Mouse (Mus musculus) thymus, postnatal 4 days (tissue): ENCODE results near the gene Zbtb17.

Experiments used
- DNase-seq: peaks from one replicate; pipeline ENCODE4 v3.0.0; 2021

Zbtb17 gene

GRCm38 (mm10) chr4:141460481-141460880, 16.0 kb downstream of the Zbtb17 start:
- DNase-seq: no peak

GRCm38 (mm10) chr4:141461088-141461487, 16.6 kb downstream of the Zbtb17 start:
- DNase-seq: no peak

GRCm38 (mm10) chr4:141461576-141461975, 17.1 kb downstream of the Zbtb17 start:
- DNase-seq: no peak

GRCm38 (mm10) chr4:141463472-141463871, 19.0 kb downstream of the Zbtb17 start:
- no peak for DNase-seq

GRCm38 (mm10) chr4:141464722-141465121, 20.3 kb downstream of the Zbtb17 start:
- DNase-seq: no peak

- peak; percentile 7 for DNase-seq
Observed at GRCm38 (mm10) chr4:141465512-141466288, 21.2 kb downstream of the Zbtb17 start.

DNA sequence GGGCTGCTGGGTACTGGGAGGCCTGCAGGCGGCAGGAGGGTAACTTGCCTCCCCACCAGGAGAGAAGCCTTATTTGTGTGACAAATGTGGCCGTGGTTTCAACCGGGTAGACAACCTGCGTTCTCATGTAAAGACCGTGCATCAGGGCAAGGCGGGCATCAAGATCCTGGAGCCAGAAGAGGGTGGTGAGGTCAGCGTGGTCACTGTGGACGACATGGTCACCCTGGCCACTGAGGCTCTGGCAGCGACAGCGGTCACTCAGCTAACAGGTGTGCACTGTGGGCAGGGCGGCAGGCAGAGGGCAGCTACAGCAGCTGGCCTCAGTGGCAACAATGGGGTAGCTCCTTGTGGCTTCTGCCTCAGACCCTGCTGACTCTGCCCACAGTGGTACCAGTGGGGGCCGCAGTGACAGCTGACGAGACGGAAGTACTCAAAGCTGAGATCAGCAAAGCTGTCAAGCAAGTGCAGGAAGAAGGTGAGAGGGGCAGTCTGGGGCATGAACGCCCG, 21.9 kb downstream of the Zbtb17 start:
- peak; percentile 7 for DNase-seq

- peak; percentile 16 for DNase-seq
Observed at GRCm38 (mm10) chr4:141466844-141467580, 22.6 kb downstream of the Zbtb17 start.

DNA sequence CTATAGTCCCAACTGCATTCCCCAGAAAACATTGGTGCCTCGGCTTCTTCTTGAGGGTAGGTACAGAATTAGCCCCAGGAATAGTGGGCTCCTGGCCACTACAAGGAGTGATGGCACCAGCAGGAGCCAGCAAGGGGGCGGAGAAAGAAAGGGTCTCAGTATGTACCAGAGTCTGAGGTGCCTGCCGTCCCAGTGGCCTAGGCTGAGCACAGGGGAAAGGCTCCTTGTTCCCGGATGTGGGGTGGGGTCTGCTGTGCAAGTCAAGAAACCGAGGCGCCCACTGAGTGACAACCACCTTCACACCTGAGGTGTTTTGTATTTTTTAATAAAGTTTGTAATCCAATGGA, 23.1 kb downstream of the Zbtb17 start:
- peak; percentile 10 for DNase-seq

- no peak for DNase-seq
Observed at GRCm38 (mm10) chr4:141468576-141468975, 24.1 kb downstream of the Zbtb17 start.

DNA sequence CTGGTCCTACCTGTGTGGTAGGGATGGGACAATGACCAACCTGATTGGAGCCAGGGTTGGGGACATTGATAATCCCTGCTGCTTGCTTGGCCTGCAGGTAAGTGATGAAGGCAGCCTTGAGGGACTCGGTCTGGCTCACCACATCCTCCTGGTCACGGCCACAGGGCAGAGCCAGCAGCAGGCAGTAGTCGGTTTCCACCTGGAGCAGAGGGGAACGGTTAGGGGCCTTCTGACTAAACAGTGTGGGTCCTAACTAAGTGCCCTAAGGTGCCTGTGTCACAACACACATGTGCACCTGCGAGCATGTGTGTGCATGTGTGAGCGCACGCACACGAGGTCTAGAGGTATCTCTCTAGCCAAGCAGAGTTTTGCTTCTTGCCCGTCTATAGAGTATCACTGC, 24.9 kb downstream of the Zbtb17 start:
- no peak for DNase-seq

DNA sequence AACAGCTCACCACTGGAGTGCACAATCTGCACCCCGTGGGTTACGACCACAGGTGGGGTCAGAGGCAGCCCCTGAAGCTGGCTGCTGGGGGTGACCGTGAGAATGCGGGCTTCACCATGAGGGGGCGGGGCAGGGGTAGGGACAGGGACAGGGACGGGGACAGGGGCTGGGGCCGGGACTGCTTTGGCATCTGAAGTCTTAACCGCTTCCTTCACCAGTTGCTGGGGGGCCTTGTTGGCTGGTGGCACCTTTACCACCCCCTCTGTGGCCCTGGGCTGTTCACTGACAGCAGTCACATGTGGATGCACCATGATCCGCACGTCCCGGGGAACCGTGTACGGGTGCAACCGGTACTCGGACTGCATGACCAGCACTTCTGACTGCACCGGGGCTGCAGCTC, 27.0 kb downstream of the Zbtb17 start:
- DNase-seq: no peak

DNA sequence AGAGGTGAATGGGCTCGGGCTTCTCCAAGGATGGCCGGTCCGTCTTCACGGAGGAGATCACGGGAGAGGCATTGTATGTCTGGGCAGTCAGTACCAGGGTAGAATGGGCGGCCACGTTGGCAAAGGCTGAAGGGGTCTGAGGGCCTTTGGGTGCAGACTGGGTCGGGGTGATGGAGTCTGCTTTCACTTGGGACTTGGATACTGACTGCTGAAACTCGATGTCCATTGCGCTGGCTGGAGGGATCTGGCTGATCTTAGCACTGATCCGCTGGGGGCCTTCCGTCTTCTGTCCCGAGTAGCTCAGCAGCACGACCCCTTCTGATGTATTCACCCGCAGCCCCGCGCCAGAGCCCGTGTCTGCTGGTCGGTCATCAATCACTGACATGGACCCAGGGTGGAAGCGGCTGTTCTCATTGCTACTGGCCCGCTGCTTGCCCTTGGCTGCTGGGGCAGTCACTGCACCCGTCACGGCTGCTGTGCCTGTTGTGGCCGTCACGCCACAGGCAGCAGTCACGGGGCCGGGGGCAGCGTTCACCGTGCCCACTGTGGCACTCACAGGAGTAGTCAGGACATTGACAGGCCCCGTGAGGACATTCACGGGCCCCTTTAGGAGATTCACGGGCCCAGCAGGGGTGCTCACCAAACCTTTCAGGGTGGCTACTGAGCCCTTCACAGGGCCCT, 28.3 kb downstream of the Zbtb17 start:
- no peak for DNase-seq

DNA sequence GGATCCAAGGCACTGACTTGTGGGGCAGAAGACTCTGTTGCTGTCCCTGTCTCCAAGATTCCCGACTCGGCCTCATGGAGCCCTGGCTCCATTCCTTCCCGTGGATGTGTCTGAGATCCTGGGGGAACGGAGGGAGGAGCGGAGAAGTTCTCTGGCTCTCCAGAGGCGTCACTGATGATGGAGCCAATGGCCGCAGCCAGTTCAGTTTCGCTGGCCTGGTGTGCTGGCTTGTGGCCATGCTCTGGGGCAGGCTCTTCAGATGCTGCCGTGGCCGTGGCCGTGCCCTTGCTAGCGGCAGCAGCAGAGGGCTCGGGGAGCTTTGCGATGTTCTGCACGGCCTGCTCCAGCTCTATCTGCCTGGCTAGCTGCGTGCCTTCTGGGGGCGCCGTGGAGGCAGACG, 30.0 kb downstream of the Zbtb17 start:
- no peak for DNase-seq

GRCm38 (mm10) chr4:141477681-141478102, 33.2 kb downstream of the Zbtb17 start:
- DNase-seq: no peak

GRCm38 (mm10) chr4:141478225-141478624, 33.8 kb downstream of the Zbtb17 start:
- DNase-seq: no peak

GRCm38 (mm10) chr4:141478794-141479193, 34.3 kb downstream of the Zbtb17 start:
- no peak for DNase-seq

GRCm38 (mm10) chr4:141479411-141479810, 35.0 kb downstream of the Zbtb17 start:
- DNase-seq: no peak

DNA sequence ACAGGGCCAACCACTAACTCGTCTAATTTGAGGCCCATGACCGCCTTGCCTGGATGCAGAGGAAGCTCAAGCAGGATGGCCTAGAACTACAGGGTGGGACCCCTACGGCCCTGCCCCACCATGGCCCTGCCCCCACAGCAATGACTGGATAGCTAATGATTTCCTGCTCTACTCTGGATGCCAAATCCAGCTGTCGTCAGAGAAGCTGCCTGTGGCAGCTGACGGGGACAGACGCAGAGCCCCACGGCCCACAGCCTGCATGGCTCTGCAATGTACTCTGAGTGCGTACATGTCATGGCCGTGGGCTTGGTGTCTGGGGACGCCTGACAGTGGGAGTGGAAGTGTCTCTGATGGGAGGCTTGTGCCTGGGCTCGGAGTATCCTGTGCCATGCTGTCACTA, 39.6 kb downstream of the Zbtb17 start:
- no peak for DNase-seq

GRCm38 (mm10) chr4:141487581-141487980, 43.1 kb downstream of the Zbtb17 start:
- DNase-seq: no peak

- peak; percentile 75 for DNase-seq
Observed at GRCm38 (mm10) chr4:141488670-141489069, 44.2 kb downstream of the Zbtb17 start.

DNA sequence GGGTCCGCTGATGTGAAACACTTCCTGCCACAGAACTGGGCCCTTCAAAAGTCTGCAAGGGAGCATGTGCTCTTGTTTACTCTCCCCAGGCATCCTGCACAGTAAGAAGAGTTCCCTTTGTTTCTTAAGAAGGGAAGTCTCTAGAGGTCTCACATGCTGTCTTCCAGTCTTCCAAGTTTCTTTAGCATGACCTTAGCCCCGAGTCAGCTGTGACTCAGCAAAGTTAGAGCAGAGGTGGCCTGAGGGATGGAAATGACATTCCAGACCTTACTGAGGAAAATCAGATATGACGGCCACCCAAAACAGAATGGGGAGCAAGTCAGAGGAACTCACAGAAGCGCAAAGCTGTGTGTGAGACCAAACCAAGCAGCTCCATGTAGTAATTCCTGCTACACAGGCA, 56.2 kb downstream of the Zbtb17 start:
- no peak for DNase-seq

DNA sequence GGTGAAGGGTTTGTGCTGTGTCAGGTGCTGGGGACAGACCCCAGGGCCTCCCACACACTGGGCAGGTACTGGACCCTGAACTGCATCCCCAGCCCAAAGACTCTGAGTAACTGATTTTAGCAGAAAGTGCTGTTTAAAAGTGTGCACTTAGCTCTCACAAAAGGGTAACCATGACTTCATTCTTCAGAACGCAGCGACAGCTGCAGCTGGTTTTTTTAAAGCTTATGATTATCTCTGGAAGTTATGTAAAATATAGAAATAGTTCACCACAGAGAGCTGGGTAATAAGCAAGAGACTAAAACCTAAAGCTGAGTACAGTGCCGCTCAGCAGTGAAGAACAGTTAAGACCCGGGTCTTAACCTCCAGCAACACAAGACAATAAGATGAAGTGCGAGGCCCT, 56.6 kb downstream of the Zbtb17 start:
- no peak for DNase-seq

DNA sequence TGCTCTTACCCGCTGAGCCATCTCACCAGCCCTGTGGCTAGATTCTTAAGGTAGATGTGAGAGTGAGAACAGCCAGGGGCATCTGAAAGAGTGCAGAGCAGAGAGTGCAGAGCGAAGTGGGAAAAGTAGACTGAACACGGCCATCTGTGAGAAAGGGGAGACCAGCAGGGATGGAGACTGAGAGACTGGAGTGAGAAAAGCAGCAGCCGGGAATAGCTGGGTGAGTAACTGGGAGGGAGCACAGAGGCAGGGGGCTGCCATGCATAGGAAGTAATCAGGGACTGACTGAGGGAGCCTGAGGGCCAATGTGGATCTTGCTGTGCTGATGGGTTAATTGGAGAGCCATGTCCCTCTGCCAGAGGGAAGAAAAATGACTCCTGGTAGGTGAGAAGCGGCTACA, 58.3 kb downstream of the Zbtb17 start:
- DNase-seq: no peak
